Mouse (Mus musculus) stomach, embryonic 16.5 days (tissue): Measurements from ENCODE around the gene Abcg8. TPM values are rescaled to one million over a fixed set of nuclear protein-coding genes. Genes with fewer than 3 reads are reported as not detected.
A peak's percentile ranks its signal among the peaks of the same experiment; 100 is the strongest.

Experiments
- ATAC-seq: fragments of 200-750 bp; cut with Nextera tagmentation; 2 replicates; pipeline ENCODE4 v1.8.0; 2017; ENCODE audit warnings: moderate number of reproducible peaks, moderate TSS enrichment; ENCODE audit not compliant: insufficient read depth, low FRiP score
- H3K27ac ChIP-seq: fragments of 300-500 bp; sonication (generic); 2 replicates; pipeline ENCODE4 v1.5.1; 2014; ENCODE audit warnings: low read length
- H3K27me3 ChIP-seq: fragments of 300-500 bp; sonication (generic); 2 replicates; pipeline ENCODE4 v1.6.1; 2014; ENCODE audit warnings: low read length, control low read depth, mixed read lengths; ENCODE audit not compliant: control insufficient read depth, insufficient read depth
- H3K36me3 ChIP-seq: fragments of 300-500 bp; sonication (generic); 2 replicates; pipeline ENCODE4 v1.6.1; 2014; ENCODE audit warnings: low read length; ENCODE audit not compliant: control insufficient read depth, insufficient read depth
- H3K4me1 ChIP-seq: fragments of 300-500 bp; sonication (generic); 2 replicates; pipeline ENCODE4 v1.6.1; 2014; ENCODE audit warnings: low read length, control low read depth, mixed read lengths; ENCODE audit not compliant: control insufficient read depth, insufficient read depth
- H3K4me2 ChIP-seq: fragments of 300-500 bp; sonication (generic); 2 replicates; pipeline ENCODE4 v1.6.1; 2014; ENCODE audit warnings: low read depth, low read length, mixed read lengths
- H3K4me3 ChIP-seq: fragments of 300-500 bp; sonication (generic); replicated peaks from 2 replicates; pipeline ENCODE4 v1.5.1; 2014; ENCODE audit warnings: mild to moderate bottlenecking, low read length
- H3K9ac ChIP-seq: fragments of 300-500 bp; sonication (generic); 2 replicates; pipeline ENCODE4 v1.6.1; 2014; ENCODE audit warnings: low read length
- H3K9me3 ChIP-seq: fragments of 300-500 bp; sonication (generic); replicated peaks from 2 replicates; pipeline ENCODE4 v1.6.1; 2016; ENCODE audit warnings: low read length, control low read depth; ENCODE audit not compliant: control insufficient read depth
- WGBS: fragments of 180-500 bp; shearing (Covaris S2); extraction: QIAGEN DNeasy Blood & Tissue Kit; methylation state at CpG from one replicate; pipeline ENCODE4 v1.1.7; 2014; 5-methylcytosine and 5-hydroxymethylcytosine counted together
- polyA plus RNA-seq: library from polyadenylated mRNA; unstranded; fragments of >200 nt; fragmentation: Nextera tagmentation; extraction: Ambion mirVana; gene quantifications from 2 replicates; pipeline ENCODE4 v1.2.1, GENCODE M21; 2015

The Abcg8 gene
- polyA plus RNA-seq, 1 experiment from 2014 or later, result 0.10 TPM

DNA sequence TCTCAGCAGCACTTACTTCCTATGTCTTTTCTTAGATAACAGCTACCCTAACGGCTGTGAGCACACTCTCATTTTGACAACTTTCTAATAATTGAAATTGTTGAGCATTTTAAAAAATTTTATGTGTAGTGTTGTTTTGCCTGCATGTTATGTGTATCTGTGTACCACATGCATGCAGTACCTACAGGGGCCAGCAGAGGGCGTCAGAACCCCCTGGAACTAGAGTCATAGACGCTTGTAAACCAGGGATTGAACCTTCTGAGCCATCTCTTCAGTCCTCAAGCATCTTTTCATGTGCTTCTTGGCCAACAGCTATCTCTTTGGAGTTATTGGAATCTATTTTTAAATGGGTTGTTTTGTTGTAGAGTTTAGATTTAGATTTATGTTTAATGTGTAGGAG lies 34.2 kb upstream of the Abcg8 start:
- 47% methylated on average over 3 of the region's 3 CpGs for WGBS
- Histone ChIP-seq H3K4me3 (no peak overlapping the region), H3K27ac (no peak overlapping the region), H3K27me3 (no peaks in the 10 kb centered on the region), H3K9me3 (no peaks in the 10 kb centered on the region), H3K36me3 (no peaks in the 10 kb centered on the region), H3K4me2 (no peak overlapping the region), H3K4me1 (peaks cover 6% of the 10 kb centered on the region; the same call in 1 of the 2 replicates), H3K9ac (no peak overlapping the region)
- no peak for ATAC-seq

DNA sequence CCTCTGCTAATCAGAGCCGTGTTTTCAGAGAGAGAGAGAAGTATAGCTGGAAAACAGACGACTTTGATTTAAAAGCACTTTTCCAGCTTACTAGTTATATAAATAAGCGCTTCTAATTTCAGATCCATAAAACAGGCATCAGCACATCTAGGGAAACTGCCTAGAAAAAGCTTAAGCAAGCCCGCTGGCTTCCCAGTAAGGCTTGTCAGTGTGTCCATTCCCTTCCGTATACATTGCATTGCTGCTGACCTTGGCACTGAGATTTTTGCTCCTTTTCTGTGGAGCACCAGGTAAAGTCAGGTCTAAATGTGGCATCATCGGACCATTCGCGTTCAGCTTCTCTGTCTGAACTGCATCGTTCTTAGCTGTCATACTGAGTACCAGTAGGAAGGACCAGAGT lies 33.8 kb upstream of the Abcg8 start:
- WGBS, result 69% methylated on average over 9 of the region's 9 CpGs
- Histone ChIP-seq H3K27me3 (no peaks in the 10 kb centered on the region), H3K4me1 (0 out of 2 replicates have a peak, but pooled peaks cover 6% of the 10 kb centered on the region), H3K9me3 (no peaks in the 10 kb centered on the region), H3K36me3 (no peaks in the 10 kb centered on the region), H3K9ac (no peak overlapping the region), H3K4me3 (no peak overlapping the region), H3K4me2 (no peak overlapping the region), H3K27ac (no peak overlapping the region)
- no peak for ATAC-seq

DNA sequence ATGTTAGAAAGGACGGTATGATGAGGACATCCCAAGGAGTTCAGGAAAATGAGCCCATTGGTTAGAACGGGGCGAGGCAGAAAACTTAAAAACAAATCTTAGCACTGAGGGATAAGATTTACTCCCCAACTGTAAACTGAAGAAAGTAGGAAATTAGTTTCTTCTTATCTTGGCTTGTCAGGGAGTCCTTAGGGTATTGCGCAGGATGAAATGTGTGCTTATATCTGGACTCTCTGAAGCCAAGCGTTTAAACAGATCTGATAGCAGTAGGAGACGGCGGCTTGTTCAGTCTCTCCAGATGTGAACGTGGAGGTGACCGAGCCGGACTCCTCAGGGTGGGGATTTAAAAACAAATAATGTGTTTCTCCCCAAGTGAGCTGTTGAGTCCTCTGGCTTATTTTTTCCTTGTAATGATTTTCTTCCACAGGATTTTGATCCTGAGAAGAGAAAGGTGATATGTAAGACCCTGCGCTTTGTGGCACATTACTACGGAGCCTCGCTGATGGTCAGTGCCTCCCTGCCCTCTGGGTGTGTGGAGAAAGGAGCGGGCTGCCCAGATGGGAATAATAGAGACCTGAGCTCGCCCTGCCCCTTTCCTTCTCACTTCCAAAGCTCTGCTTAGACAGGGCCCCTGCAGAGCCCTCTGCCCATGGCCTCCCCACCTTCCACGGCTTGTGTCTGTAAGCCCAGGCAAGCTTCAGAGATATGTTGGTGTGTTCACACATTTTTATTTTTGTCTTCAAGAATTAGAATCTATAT lies 31.6 kb upstream of the Abcg8 start:
- Histone ChIP-seq H3K4me3 (no peak overlapping the region), H3K27ac (no peak overlapping the region), H3K27me3 (no peaks in the 10 kb centered on the region), H3K36me3 (no peaks in the 10 kb centered on the region), H3K9ac (no peak overlapping the region), H3K9me3 (no peaks in the 10 kb centered on the region), H3K4me2 (no peak overlapping the region), H3K4me1 (0 out of 2 replicates have a peak, but pooled peaks cover 3% of the 10 kb centered on the region)
- WGBS, result 52% methylated on average over 16 of the region's 16 CpGs
- ATAC-seq, result no peak

DNA sequence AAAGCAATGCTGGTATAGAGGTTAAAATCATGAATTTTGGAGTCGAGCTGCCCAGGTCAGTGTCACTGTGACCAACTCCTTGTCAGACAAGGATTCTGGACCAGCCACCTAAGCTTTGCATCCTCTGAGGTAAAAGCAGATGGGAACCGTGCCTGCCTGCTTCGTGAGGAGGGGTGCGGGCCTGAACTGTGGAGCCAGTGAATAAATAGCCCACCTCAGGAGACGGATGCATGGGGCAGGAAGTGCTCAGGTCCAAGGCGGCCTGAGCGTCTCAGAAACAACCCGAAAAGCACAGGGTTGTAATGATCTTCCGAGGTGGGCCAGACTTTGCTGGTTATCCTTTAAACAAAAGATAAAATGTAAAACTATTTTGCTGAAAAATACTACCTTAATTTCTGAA lies 31.0 kb upstream of the Abcg8 start:
- no peaks in the 10 kb centered on the region for H3K27me3 ChIP-seq
- H3K9ac ChIP-seq, result no peak overlapping the region
- no peak overlapping the region for H3K4me3 ChIP-seq
- no peaks in the 10 kb centered on the region for H3K36me3 ChIP-seq
- no peak for ATAC-seq
- no peaks in the 10 kb centered on the region for H3K9me3 ChIP-seq
- 0 out of 2 replicates have a peak, but pooled peaks cover 3% of the 10 kb centered on the region for H3K4me1 ChIP-seq
- no peak overlapping the region for H3K27ac ChIP-seq
- H3K4me2 ChIP-seq, result no peak overlapping the region
- 40% methylated on average over 9 of the region's 9 CpGs for WGBS

DNA sequence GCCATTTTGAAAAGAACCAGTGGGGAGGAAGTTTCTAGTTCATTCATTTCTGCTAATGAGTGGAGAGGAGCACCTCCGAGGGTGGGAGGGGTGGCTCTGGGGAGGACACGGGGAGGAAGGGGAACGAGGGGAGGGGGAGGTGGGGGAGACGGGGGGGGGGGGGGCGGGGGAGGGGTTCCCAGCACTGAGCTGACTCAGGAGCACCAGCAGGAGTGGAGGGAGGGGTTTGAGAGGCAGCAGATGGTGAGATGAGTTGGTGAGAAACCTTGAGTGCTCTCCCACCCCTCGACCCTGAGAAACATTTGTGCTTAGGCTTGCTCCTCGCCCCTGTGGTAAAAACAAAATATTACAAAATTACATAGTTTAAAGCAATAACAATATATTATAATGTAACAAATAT lies 30.2 kb upstream of the Abcg8 start:
- Histone ChIP-seq H3K4me2 (no peak overlapping the region), H3K36me3 (no peaks in the 10 kb centered on the region), H3K9me3 (no peaks in the 10 kb centered on the region), H3K4me1 (0 out of 2 replicates have a peak, but pooled peaks cover 3% of the 10 kb centered on the region), H3K27ac (no peak overlapping the region), H3K9ac (no peak overlapping the region), H3K4me3 (no peak overlapping the region), H3K27me3 (no peaks in the 10 kb centered on the region)
- no peak for ATAC-seq
- 30% methylated on average over 3 of the region's 7 CpGs for WGBS

DNA sequence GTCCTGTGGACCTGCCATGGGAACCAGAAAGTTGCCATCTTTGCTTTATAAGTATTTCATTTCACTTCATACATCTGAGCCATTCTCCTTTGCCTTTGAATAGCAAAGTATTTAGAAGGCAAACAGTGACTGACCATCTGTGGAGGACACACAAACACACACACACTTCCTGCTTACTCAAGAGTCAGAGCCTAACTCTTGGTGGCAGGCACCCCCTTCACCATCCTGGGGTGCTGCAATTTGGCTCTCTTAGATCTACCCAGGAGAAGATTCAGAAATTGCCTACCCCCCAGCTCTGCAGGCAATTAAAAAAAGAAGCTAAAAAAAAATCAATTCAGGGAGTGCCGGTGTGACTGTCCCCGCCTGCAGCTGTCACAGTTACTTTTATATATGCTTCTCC lies 29.6 kb upstream of the Abcg8 start:
- Histone ChIP-seq H3K27me3 (no peaks in the 10 kb centered on the region), H3K9me3 (no peaks in the 10 kb centered on the region), H3K4me1 (0 out of 2 replicates have a peak, but pooled peaks cover 3% of the 10 kb centered on the region), H3K4me3 (no peak overlapping the region), H3K27ac (no peak overlapping the region), H3K9ac (no peak overlapping the region), H3K4me2 (no peak overlapping the region), H3K36me3 (no peaks in the 10 kb centered on the region)
- WGBS, result 63% methylated on average over 2 of the region's 2 CpGs
- ATAC-seq, result no peak

DNA sequence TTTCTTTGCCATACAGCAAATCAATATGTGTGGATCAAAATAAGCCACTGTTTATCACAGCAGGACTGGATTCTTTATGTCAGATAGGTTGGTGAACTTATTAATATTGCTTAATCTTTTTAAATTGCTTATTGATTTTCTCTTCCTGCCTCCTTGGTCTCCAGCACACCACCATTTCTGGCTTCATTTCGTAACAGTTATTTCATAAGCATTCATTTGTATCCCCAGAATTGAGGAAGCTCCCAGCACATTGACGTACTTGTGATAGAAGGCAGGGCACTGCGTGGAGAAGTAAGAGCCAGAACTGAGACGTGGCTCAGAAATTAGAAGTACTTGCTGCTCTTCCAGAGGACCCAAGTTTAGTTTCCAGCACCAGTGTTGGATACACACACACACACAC lies 28.5 kb upstream of the Abcg8 start:
- H3K9me3 ChIP-seq, result no peaks in the 10 kb centered on the region
- H3K4me1 ChIP-seq, result 0 out of 2 replicates have a peak, but pooled peaks cover 3% of the 10 kb centered on the region
- WGBS, result 80% methylated on average over 4 of the region's 4 CpGs
- no peaks in the 10 kb centered on the region for H3K27me3 ChIP-seq
- no peak overlapping the region for H3K4me2 ChIP-seq
- no peak overlapping the region for H3K9ac ChIP-seq
- no peaks in the 10 kb centered on the region for H3K36me3 ChIP-seq
- ATAC-seq, result no peak
- H3K4me3 ChIP-seq, result no peak overlapping the region
- H3K27ac ChIP-seq, result no peak overlapping the region

DNA sequence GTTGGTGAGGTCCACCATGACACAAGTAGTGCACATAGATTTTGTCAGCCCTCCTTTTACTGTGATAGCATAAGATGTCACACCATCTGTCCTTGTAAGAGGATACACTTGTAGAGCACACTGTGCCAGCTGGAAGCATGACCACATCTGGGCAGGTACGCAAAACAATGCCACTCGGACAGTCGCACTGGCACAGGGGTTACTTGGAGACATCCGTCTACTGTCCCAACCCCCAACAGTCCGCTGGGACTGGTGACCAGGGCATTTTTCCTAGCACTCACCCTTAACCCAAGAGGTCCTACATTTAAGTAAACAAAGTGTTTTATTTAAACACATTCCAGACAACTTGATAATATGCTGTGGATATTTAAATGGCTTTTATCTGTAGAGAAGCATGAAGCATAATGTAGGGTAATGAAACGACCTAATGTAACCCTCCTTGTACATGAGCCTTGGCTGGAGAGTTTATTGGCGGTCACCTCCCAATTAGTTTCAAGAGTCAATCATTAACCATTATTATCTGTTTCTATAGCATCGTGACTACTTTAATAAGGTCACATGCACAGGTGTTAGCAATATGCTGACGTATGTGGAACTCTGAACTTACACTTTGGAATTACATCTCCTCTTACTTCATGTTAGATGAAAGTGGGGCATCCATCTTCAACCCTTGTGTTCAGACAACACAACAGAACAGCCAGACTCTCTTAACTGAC lies 25.6 kb upstream of the Abcg8 start:
- H3K9ac ChIP-seq, result no peak overlapping the region
- 0 out of 2 replicates have a peak, but pooled peaks cover 3% of the 10 kb centered on the region for H3K4me1 ChIP-seq
- ATAC-seq, result peak; percentile 50; the same call in 1 of the 2 replicates
- H3K27ac ChIP-seq, result no peak overlapping the region
- H3K4me2 ChIP-seq, result no peak overlapping the region
- H3K27me3 ChIP-seq, result no peaks in the 10 kb centered on the region
- no peaks in the 10 kb centered on the region for H3K36me3 ChIP-seq
- H3K9me3 ChIP-seq, result no peaks in the 10 kb centered on the region
- H3K4me3 ChIP-seq, result no peak overlapping the region
- 71% methylated on average over 9 of the region's 9 CpGs for whole genome bisulfite sequencing

DNA sequence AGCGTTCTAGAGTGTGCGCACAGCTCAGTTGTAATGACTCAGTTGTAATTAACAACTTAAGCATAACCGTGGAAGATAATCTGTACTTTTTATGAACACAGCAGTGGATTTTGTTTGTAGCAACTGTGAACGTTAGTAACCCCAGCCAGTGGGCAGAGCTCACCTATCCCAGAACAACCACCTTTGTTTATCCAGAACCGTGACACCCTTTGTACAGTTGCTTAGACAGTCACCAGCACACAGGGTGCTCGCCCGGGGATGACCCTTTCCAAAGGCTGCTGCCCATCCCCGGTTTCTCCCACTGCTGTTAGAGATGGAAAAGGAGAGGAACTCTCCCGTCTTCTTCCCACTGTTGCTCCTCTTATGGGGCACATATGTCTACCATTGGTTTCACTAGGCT lies 22.6 kb upstream of the Abcg8 start:
- no peaks in the 10 kb centered on the region for H3K4me1 ChIP-seq
- H3K9me3 ChIP-seq, result no peaks in the 10 kb centered on the region
- H3K27ac ChIP-seq, result no peak overlapping the region
- WGBS, result 87% methylated on average over 9 of the region's 9 CpGs
- no peak overlapping the region for H3K9ac ChIP-seq
- ATAC-seq, result no peak
- no peak overlapping the region for H3K4me3 ChIP-seq
- H3K27me3 ChIP-seq, result no peaks in the 10 kb centered on the region
- no peaks in the 10 kb centered on the region for H3K36me3 ChIP-seq
- H3K4me2 ChIP-seq, result no peak overlapping the region
